Mouse (Mus musculus) midbrain, embryonic 16.5 days (tissue): ENCODE measurements around the gene Abca6. TPM values are rescaled to one million over a fixed set of nuclear protein-coding genes. Genes with fewer than 3 reads are reported as not detected.

ENCODE experiments used
- ATAC-seq: fragments of 200-750 bp; cut with Nextera tagmentation; 2 replicates; pipeline ENCODE4 v1.8.0; 2017; ENCODE audit warnings: moderate TSS enrichment
- H3K27ac ChIP-seq: fragments of 300-500 bp; sonication (generic); 2 replicates; pipeline ENCODE4 v1.5.1; 2014; ENCODE audit warnings: mild to moderate bottlenecking, low read length, mixed read lengths
- H3K27me3 ChIP-seq: fragments of 300-500 bp; sonication (generic); 2 replicates; pipeline ENCODE4 v1.6.1; 2014; ENCODE audit warnings: low read depth, low read length, mixed read lengths; ENCODE audit not compliant: control insufficient read depth, insufficient read depth
- H3K36me3 ChIP-seq: fragments of 300-500 bp; sonication (generic); 2 replicates; pipeline ENCODE4 v1.6.1; 2014; ENCODE audit warnings: mild to moderate bottlenecking, low read length, moderate library complexity, mixed read lengths; ENCODE audit not compliant: control insufficient read depth, insufficient read depth
- H3K4me1 ChIP-seq: fragments of 300-500 bp; sonication (generic); 2 replicates; pipeline ENCODE4 v1.6.1; 2014; ENCODE audit warnings: mild to moderate bottlenecking, low read length, mixed read lengths; ENCODE audit not compliant: control insufficient read depth, insufficient read depth
- H3K4me2 ChIP-seq: fragments of 300-500 bp; sonication (generic); 2 replicates; pipeline ENCODE4 v1.6.1; 2014; ENCODE audit warnings: mild to moderate bottlenecking, low read length, mixed read lengths
- H3K4me3 ChIP-seq: fragments of 300-500 bp; sonication (generic); 2 replicates; pipeline ENCODE4 v1.5.1; 2014; ENCODE audit warnings: low read depth, mild to moderate bottlenecking, low read length, moderate library complexity, mixed read lengths
- H3K9ac ChIP-seq: fragments of 300-500 bp; sonication (generic); 2 replicates; pipeline ENCODE4 v1.6.1; 2014; ENCODE audit warnings: low read depth, low read length, mixed read lengths
- H3K9me3 ChIP-seq: fragments of 300-500 bp; sonication (generic); replicated peaks from 2 replicates; pipeline ENCODE4 v1.6.1; 2014; ENCODE audit warnings: mild to moderate bottlenecking, low read length, mixed read lengths; ENCODE audit not compliant: control insufficient read depth, poor library complexity, severe bottlenecking
- WGBS: fragments of 180-500 bp; shearing (Covaris S2); extraction: QIAGEN DNeasy Blood & Tissue Kit; methylation state at CpG from one replicate; pipeline ENCODE4 v1.1.7; 2014; 5-methylcytosine and 5-hydroxymethylcytosine counted together
- polyA plus RNA-seq: library from polyadenylated mRNA; unstranded; fragments of >200 nt; fragmentation: Nextera tagmentation; extraction: Ambion mirVana; gene quantifications from 2 replicates; pipeline ENCODE4 v1.2.1, GENCODE M21; 2015

Gene Abca6
- 0.19 and 0.25 TPM in 2 replicates for polyA plus RNA-seq

GRCm38 (mm10) chr11:110251534-110251933, at the start of gene Abca6:
Abca6 (minus strand) TSS chr11:110251776.
- H3K4me3 ChIP-seq, result peak within 1 kb of the TSS; percentile 17

GRCm38 (mm10) chr11:110297917-110298533, 46.4 kb upstream of the Abca6 start:
- no peak overlapping the region for H3K4me2 ChIP-seq
- H3K36me3 ChIP-seq, result 0 out of 2 replicates have a peak, but pooled peaks cover 2% of the 10 kb centered on the region
- H3K4me1 ChIP-seq, result no peaks in the 10 kb centered on the region
- 76% methylated on average over 13 of the region's 13 CpGs for WGBS
- H3K9ac ChIP-seq, result no peak overlapping the region
- H3K9me3 ChIP-seq, result no peaks in the 10 kb centered on the region
- H3K27ac ChIP-seq, result no peak overlapping the region
- ATAC-seq, result no peak
- no peak overlapping the region for H3K4me3 ChIP-seq
- H3K27me3 ChIP-seq, result no peaks in the 10 kb centered on the region

More at GRCm38 (mm10) chr11:110251534-110251933, at the start of gene Abca6:
- H3K27ac ChIP-seq, result no peak within 1 kb of the TSS
- no peaks in the 10 kb centered on the region for H3K36me3 ChIP-seq
- H3K27me3 ChIP-seq, result no peaks in the 10 kb centered on the region
- H3K4me1 ChIP-seq, result peaks cover 3% of the 10 kb centered on the region; the same call in 1 of the 2 replicates
- H3K9me3 ChIP-seq, result no peaks in the 10 kb centered on the region
- peak within 1 kb of the TSS; percentile 48; the same call in 1 of the 2 replicates for H3K9ac ChIP-seq
- peak within 1 kb of the TSS; percentile 45 for H3K4me2 ChIP-seq
- WGBS, result 12% methylated on average over 8 of the region's 8 CpGs
- ATAC-seq, result no peak

GRCm38 (mm10) chr11:110290586-110290985, 39.0 kb upstream of the Abca6 start:
- H3K36me3 ChIP-seq, result peaks cover 14% of the 10 kb centered on the region; the same call in 1 of the 2 replicates
- no peak overlapping the region for H3K27ac ChIP-seq
- H3K9me3 ChIP-seq, result no peaks in the 10 kb centered on the region
- H3K4me2 ChIP-seq, result no peak overlapping the region
- WGBS, result 76% methylated on average over 2 of the region's 2 CpGs
- no peak for ATAC-seq
- H3K9ac ChIP-seq, result no peak overlapping the region
- no peaks in the 10 kb centered on the region for H3K27me3 ChIP-seq
- no peak overlapping the region for H3K4me3 ChIP-seq
- no peaks in the 10 kb centered on the region for H3K4me1 ChIP-seq

GRCm38 (mm10) chr11:110288423-110288822, 36.8 kb upstream of the Abca6 start:
- no peaks in the 10 kb centered on the region for H3K4me1 ChIP-seq
- WGBS, result 84% methylated on average over 3 of the region's 3 CpGs
- no peak for ATAC-seq
- H3K9me3 ChIP-seq, result no peaks in the 10 kb centered on the region
- no peak overlapping the region for H3K27ac ChIP-seq
- no peak overlapping the region for H3K4me3 ChIP-seq
- H3K36me3 ChIP-seq, result peaks cover 12% of the 10 kb centered on the region; the same call in 1 of the 2 replicates
- no peaks in the 10 kb centered on the region for H3K27me3 ChIP-seq
- H3K4me2 ChIP-seq, result no peak overlapping the region
- H3K9ac ChIP-seq, result no peak overlapping the region

- Histone ChIP-seq H3K36me3 (peaks cover 12% of the 10 kb centered on the region; the same call in 1 of the 2 replicates), H3K4me2 (no peak overlapping the region), H3K9ac (no peak overlapping the region), H3K27me3 (no peaks in the 10 kb centered on the region), H3K4me3 (no peak overlapping the region), H3K4me1 (no peaks in the 10 kb centered on the region), H3K9me3 (no peaks in the 10 kb centered on the region), H3K27ac (no peak overlapping the region)
- 78% methylated on average over 9 of the region's 9 CpGs for WGBS
- ATAC-seq, result no peak
Measured at GRCm38 (mm10) chr11:110287694-110288093, 36.1 kb upstream of the Abca6 start.

GRCm38 (mm10) chr11:110286331-110286730, 34.8 kb upstream of the Abca6 start:
- Histone ChIP-seq H3K27me3 (no peaks in the 10 kb centered on the region), H3K4me2 (no peak overlapping the region), H3K4me3 (no peak overlapping the region), H3K9ac (no peak overlapping the region), H3K4me1 (no peaks in the 10 kb centered on the region), H3K27ac (no peak overlapping the region), H3K9me3 (no peaks in the 10 kb centered on the region), H3K36me3 (peaks cover 6% of the 10 kb centered on the region; the same call in 1 of the 2 replicates)
- ATAC-seq, result no peak
- 76% methylated on average over 3 of the region's 3 CpGs for WGBS

- Histone ChIP-seq H3K9ac (no peak overlapping the region), H3K4me3 (no peak overlapping the region), H3K36me3 (0 out of 2 replicates have a peak, but pooled peaks cover 3% of the 10 kb centered on the region), H3K9me3 (no peaks in the 10 kb centered on the region), H3K4me1 (no peaks in the 10 kb centered on the region), H3K27ac (no peak overlapping the region), H3K4me2 (no peak overlapping the region), H3K27me3 (no peaks in the 10 kb centered on the region)
- 63% methylated on average over 10 of the region's 10 CpGs for WGBS
- no peak for ATAC-seq
Measured at GRCm38 (mm10) chr11:110284849-110285248, 33.3 kb upstream of the Abca6 start.

- 88% methylated on average over 9 of the region's 9 CpGs for WGBS
- Histone ChIP-seq H3K27me3 (no peaks in the 10 kb centered on the region), H3K9ac (no peak overlapping the region), H3K27ac (no peak overlapping the region), H3K4me3 (no peak overlapping the region), H3K36me3 (0 out of 2 replicates have a peak, but pooled peaks cover 3% of the 10 kb centered on the region), H3K4me2 (no peak overlapping the region), H3K4me1 (no peaks in the 10 kb centered on the region), H3K9me3 (no peaks in the 10 kb centered on the region)
- ATAC-seq, result no peak
Measured at GRCm38 (mm10) chr11:110284185-110284787, 32.7 kb upstream of the Abca6 start.

- Histone ChIP-seq H3K27me3 (no peaks in the 10 kb centered on the region), H3K4me1 (no peaks in the 10 kb centered on the region), H3K27ac (no peak overlapping the region), H3K9me3 (no peaks in the 10 kb centered on the region), H3K9ac (no peak overlapping the region), H3K4me3 (no peak overlapping the region), H3K4me2 (no peak overlapping the region), H3K36me3 (peaks cover 3% of the 10 kb centered on the region)
- ATAC-seq, result no peak
- WGBS, result 73% methylated on average over 3 of the region's 3 CpGs
Measured at GRCm38 (mm10) chr11:110274794-110275193, 23.2 kb upstream of the Abca6 start.
